Comparison of ENCODE assay signal across 16 mouse cellular contexts in genomic region chr17:74270205-74270604, GRCm38 (mm10).
"Had no signal": no experiment of that assay in that cellular context is flagged by ENCODE, and none has a peak within 500 bp of the region (broad histone marks: within the 10 kb centered on the region; RNA-seq: fewer than 3 reads in every experiment).

No protein-coding gene starts in this region.

- H3K27ac ChIP-seq: neural tube, embryonic 13.5 days; neural tube, embryonic 15.5 days; stomach, embryonic 15.5 days; stomach, postnatal 0 days had no signal

- H3K4me3 ChIP-seq: neural tube, embryonic 13.5 days; neural tube, embryonic 15.5 days; stomach, embryonic 15.5 days had no signal

- H3K27me3 ChIP-seq: neural tube, embryonic 13.5 days; neural tube, embryonic 15.5 days; stomach, embryonic 15.5 days had no signal

- H3K9ac ChIP-seq: neural tube, embryonic 13.5 days; neural tube, embryonic 15.5 days; stomach, embryonic 15.5 days had no signal

- DNase-seq: retina, postnatal 1 day; right cerebral cortex, adult 18-20 months; right cerebral cortex, postnatal 14 days; right cerebral cortex, postnatal 25 days; right cerebral cortex, postnatal 4 days; spleen, adult 18-20 months; thymus, adult 18-20 months; thymus, adult 2 months; thymus, postnatal 14 days; thymus, postnatal 25 days; thymus, postnatal 36 days; thymus, postnatal 4 days had no signal

- H3K36me3 ChIP-seq: neural tube, embryonic 13.5 days; neural tube, embryonic 15.5 days; stomach, embryonic 15.5 days had no signal

- H3K9me3 ChIP-seq: neural tube, embryonic 13.5 days; neural tube, embryonic 15.5 days; stomach, embryonic 15.5 days had no signal

- H3K4me2 ChIP-seq: neural tube, embryonic 13.5 days; neural tube, embryonic 15.5 days; stomach, embryonic 15.5 days had no signal
